Mouse (Mus musculus): ENCODE measurements around the gene Mad2l2.

GRCm38 (mm10) chr4:148150953-148151266 is 20.7 kb downstream of the Mad2l2 start:
- no peak for TF ChIP-seq CTCF (IDR thresholded peaks at IDR 0.05; ENCODE audit: control insufficient read depth, insufficient read depth, insufficient replicate concordance, low read depth, low read length)
- no peak for TF ChIP-seq POLR2A (IDR thresholded peaks at IDR 0.05; ENCODE audit: control insufficient read depth, low read depth, low read length)

Measured in testis, adult 2 months (tissue).